Mouse (Mus musculus): ENCODE measurements around the gene Crabp1. TPM values are rescaled to one million over a fixed set of nuclear protein-coding genes. Genes with fewer than 3 reads are reported as not detected.

The Crabp1 gene
- polyA plus RNA-seq, 1 experiment from 2014 or later = 19.1 TPM

GRCm38 (mm10) chr9:54782504-54782903 is 18.0 kb downstream of the Crabp1 start:
- H3K9me3 ChIP-seq = no peaks in the 10 kb centered on the region
- no peaks in the 10 kb centered on the region for H3K27me3 ChIP-seq
- no peaks in the 10 kb centered on the region for H3K36me3 ChIP-seq
- ATAC-seq (ENCODE audit: borderline replicate concordance, extremely low read depth, low FRiP score, low TSS enrichment) = peak; percentile 41; the same call in 1 of the 2 replicates
- H3K4me2 ChIP-seq = 0 out of 2 replicates have a peak overlapping the region, but pooled peaks have one; percentile 3
- 0 out of 2 replicates have a peak, but pooled peaks cover under 1% of the 10 kb centered on the region for H3K4me1 ChIP-seq
- H3K27ac ChIP-seq = peak overlapping the region; percentile 33; the same call in 1 of the 2 replicates
- H3K4me3 ChIP-seq = no peak overlapping the region
- H3K9ac ChIP-seq = no peak overlapping the region
- WGBS = 46% methylated on average over 15 of the region's 15 CpGs

GRCm38 (mm10) chr9:54784003-54784402 is 19.5 kb downstream of the Crabp1 start:
- no peaks in the 10 kb centered on the region for H3K27me3 ChIP-seq
- H3K27ac ChIP-seq = no peak overlapping the region
- no peak overlapping the region for H3K4me3 ChIP-seq
- 46% methylated on average over 3 of the region's 3 CpGs for WGBS
- no peak for ATAC-seq (ENCODE audit: borderline replicate concordance, extremely low read depth, low FRiP score, low TSS enrichment)
- H3K4me2 ChIP-seq = no peak overlapping the region
- no peaks in the 10 kb centered on the region for H3K36me3 ChIP-seq
- no peaks in the 10 kb centered on the region for H3K9me3 ChIP-seq
- no peak overlapping the region for H3K9ac ChIP-seq
- peaks cover 6% of the 10 kb centered on the region; the same call in 1 of the 2 replicates for H3K4me1 ChIP-seq

GRCm38 (mm10) chr9:54785215-54785614 is 20.7 kb downstream of the Crabp1 start:
- peaks cover 6% of the 10 kb centered on the region; the same call in 1 of the 2 replicates for H3K4me1 ChIP-seq
- ATAC-seq (ENCODE audit: borderline replicate concordance, extremely low read depth, low FRiP score, low TSS enrichment) = no peak
- WGBS = 63% methylated on average over 3 of the region's 3 CpGs
- H3K27ac ChIP-seq = no peak overlapping the region
- no peaks in the 10 kb centered on the region for H3K27me3 ChIP-seq
- H3K4me3 ChIP-seq = no peak overlapping the region
- H3K4me2 ChIP-seq = no peak overlapping the region
- no peak overlapping the region for H3K9ac ChIP-seq
- H3K9me3 ChIP-seq = no peaks in the 10 kb centered on the region
- H3K36me3 ChIP-seq = no peaks in the 10 kb centered on the region

- H3K4me2 ChIP-seq = no peak overlapping the region
- 60% methylated on average over 1 of the region's 1 CpGs for WGBS
- peaks cover 6% of the 10 kb centered on the region; the same call in 1 of the 2 replicates for H3K4me1 ChIP-seq
- H3K9me3 ChIP-seq = no peaks in the 10 kb centered on the region
- H3K9ac ChIP-seq = no peak overlapping the region
- no peaks in the 10 kb centered on the region for H3K27me3 ChIP-seq
- no peak overlapping the region for H3K4me3 ChIP-seq
- ATAC-seq (ENCODE audit: borderline replicate concordance, extremely low read depth, low FRiP score, low TSS enrichment) = no peak
- H3K27ac ChIP-seq = no peak overlapping the region
- H3K36me3 ChIP-seq = no peaks in the 10 kb centered on the region
Observed at GRCm38 (mm10) chr9:54786083-54786482, 21.5 kb downstream of the Crabp1 start.

- Histone ChIP-seq H3K27ac (no peak overlapping the region), H3K36me3 (no peaks in the 10 kb centered on the region), H3K9ac (no peak overlapping the region), H3K4me3 (no peak overlapping the region), H3K27me3 (no peaks in the 10 kb centered on the region), H3K4me2 (no peak overlapping the region), H3K4me1 (peaks cover 6% of the 10 kb centered on the region; the same call in 1 of the 2 replicates), H3K9me3 (no peaks in the 10 kb centered on the region)
- ATAC-seq (ENCODE audit: borderline replicate concordance, extremely low read depth, low FRiP score, low TSS enrichment) = no peak
- WGBS = 14% methylated on average over 8 of the region's 8 CpGs
Observed at GRCm38 (mm10) chr9:54787760-54788159, 23.2 kb downstream of the Crabp1 start.

- Histone ChIP-seq H3K4me3 (no peak overlapping the region), H3K4me2 (no peak overlapping the region), H3K9ac (no peak overlapping the region), H3K27me3 (no peaks in the 10 kb centered on the region), H3K36me3 (no peaks in the 10 kb centered on the region), H3K9me3 (no peaks in the 10 kb centered on the region), H3K27ac (no peak overlapping the region), H3K4me1 (peaks cover 6% of the 10 kb centered on the region; the same call in 1 of the 2 replicates)
- ATAC-seq (ENCODE audit: borderline replicate concordance, extremely low read depth, low FRiP score, low TSS enrichment) = no peak
- 30% methylated on average over 5 of the region's 5 CpGs for WGBS
Observed at GRCm38 (mm10) chr9:54790271-54790670, 25.7 kb downstream of the Crabp1 start.

- Histone ChIP-seq H3K4me2 (no peak overlapping the region), H3K27ac (no peak overlapping the region), H3K27me3 (no peaks in the 10 kb centered on the region), H3K9me3 (no peaks in the 10 kb centered on the region), H3K36me3 (no peaks in the 10 kb centered on the region), H3K9ac (no peak overlapping the region), H3K4me1 (no peaks in the 10 kb centered on the region), H3K4me3 (no peak overlapping the region)
- WGBS = 29% methylated on average over 10 of the region's 10 CpGs
- no peak for ATAC-seq (ENCODE audit: borderline replicate concordance, extremely low read depth, low FRiP score, low TSS enrichment)
Observed at GRCm38 (mm10) chr9:54801460-54801961, 37.0 kb downstream of the Crabp1 start.

GRCm38 (mm10) chr9:54802749-54803679 is 38.5 kb downstream of the Crabp1 start:
- ATAC-seq (ENCODE audit: borderline replicate concordance, extremely low read depth, low FRiP score, low TSS enrichment) = no peak
- Histone ChIP-seq H3K9me3 (no peaks in the 10 kb centered on the region), H3K4me3 (no peak overlapping the region), H3K4me1 (no peaks in the 10 kb centered on the region), H3K4me2 (no peak overlapping the region), H3K27ac (no peak overlapping the region), H3K27me3 (no peaks in the 10 kb centered on the region), H3K36me3 (no peaks in the 10 kb centered on the region), H3K9ac (no peak overlapping the region)
- 59% methylated on average over 6 of the region's 6 CpGs for WGBS

- no peak for ATAC-seq (ENCODE audit: borderline replicate concordance, extremely low read depth, low FRiP score, low TSS enrichment)
- Histone ChIP-seq H3K9ac (no peak overlapping the region), H3K4me1 (no peaks in the 10 kb centered on the region), H3K27me3 (no peaks in the 10 kb centered on the region), H3K4me2 (no peak overlapping the region), H3K4me3 (no peak overlapping the region), H3K27ac (no peak overlapping the region), H3K36me3 (no peaks in the 10 kb centered on the region), H3K9me3 (no peaks in the 10 kb centered on the region)
- 61% methylated on average over 5 of the region's 5 CpGs for WGBS
Observed at GRCm38 (mm10) chr9:54804351-54804750, 39.8 kb downstream of the Crabp1 start.

- 59% methylated on average over 4 of the region's 4 CpGs for WGBS
Observed at GRCm38 (mm10) chr9:54807761-54808160, 43.2 kb downstream of the Crabp1 start.

GRCm38 (mm10) chr9:54809953-54810352 is 45.4 kb downstream of the Crabp1 start:
- H3K36me3 ChIP-seq = no peaks in the 10 kb centered on the region
- H3K9ac ChIP-seq = no peak overlapping the region
- no peaks in the 10 kb centered on the region for H3K9me3 ChIP-seq
- WGBS = 35% methylated on average over 4 of the region's 4 CpGs
- H3K4me2 ChIP-seq = no peak overlapping the region
- no peak overlapping the region for H3K4me3 ChIP-seq
- no peaks in the 10 kb centered on the region for H3K27me3 ChIP-seq
- H3K27ac ChIP-seq = no peak overlapping the region
- no peaks in the 10 kb centered on the region for H3K4me1 ChIP-seq
- no peak for ATAC-seq (ENCODE audit: borderline replicate concordance, extremely low read depth, low FRiP score, low TSS enrichment)

More at GRCm38 (mm10) chr9:54807761-54808160, 43.2 kb downstream of the Crabp1 start:
- H3K36me3 ChIP-seq = no peaks in the 10 kb centered on the region
- H3K4me2 ChIP-seq = no peak overlapping the region
- no peak for ATAC-seq (ENCODE audit: borderline replicate concordance, extremely low read depth, low FRiP score, low TSS enrichment)
- H3K9ac ChIP-seq = no peak overlapping the region
- no peaks in the 10 kb centered on the region for H3K9me3 ChIP-seq
- H3K4me1 ChIP-seq = no peaks in the 10 kb centered on the region
- H3K27ac ChIP-seq = no peak overlapping the region
- no peaks in the 10 kb centered on the region for H3K27me3 ChIP-seq
- H3K4me3 ChIP-seq = no peak overlapping the region

Measured in lung, embryonic 15.5 days (tissue).